Mouse (Mus musculus) heart, adult 9 months (tissue): Measurements from ENCODE around the gene Timp3.

Source experiments
- DNase-seq, 2 experiments: peaks; one replicate each; pipeline ENCODE4 v3.0.0; 2022; ENCODE audit warnings: low spot score in 2 of 2

Gene Timp3

GRCm38 (mm10) chr10:86300293-86301116 lies at the start of gene Timp3:
Gene Timp3, plus strand, starts transcription at chr10:86300372.
- peak; percentile 88 to 93 for DNase-seq

DNA sequence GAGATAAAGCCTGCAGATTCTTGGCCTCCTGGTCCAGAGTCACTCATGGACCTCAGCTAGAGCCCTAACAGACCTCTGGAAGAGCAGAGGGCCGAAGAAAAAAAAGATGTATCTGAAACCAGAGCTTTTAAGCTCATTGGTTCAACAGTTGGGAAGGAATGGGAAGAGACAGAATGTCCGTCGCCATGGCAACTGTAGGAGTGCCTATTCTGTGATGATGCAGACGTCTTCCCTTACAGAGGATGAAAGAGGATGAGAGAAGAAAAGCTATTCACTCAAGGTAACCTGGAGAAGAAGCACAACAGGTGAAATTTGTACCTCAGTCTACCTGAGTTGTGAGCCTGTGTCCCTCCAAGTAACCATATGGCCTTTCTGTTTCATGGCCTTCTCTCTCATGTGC lies 44.0 kb upstream of the Timp3 start:
- DNase-seq: no peak

GRCm38 (mm10) chr10:86257045-86257444 lies 43.1 kb upstream of the Timp3 start:
- no peak for DNase-seq

- DNase-seq: no peak
These were observed 42.1 kb upstream of the Timp3 start for GRCm38 (mm10) chr10:86258046-86258445.

GRCm38 (mm10) chr10:86258992-86259391 lies 41.2 kb upstream of the Timp3 start:
- no peak for DNase-seq

- DNase-seq: no peak
These were observed 38.4 kb upstream of the Timp3 start for GRCm38 (mm10) chr10:86261725-86262124.

GRCm38 (mm10) chr10:86264618-86265017 lies 35.6 kb upstream of the Timp3 start:
- peak; percentile 65 to 69 for DNase-seq

DNA sequence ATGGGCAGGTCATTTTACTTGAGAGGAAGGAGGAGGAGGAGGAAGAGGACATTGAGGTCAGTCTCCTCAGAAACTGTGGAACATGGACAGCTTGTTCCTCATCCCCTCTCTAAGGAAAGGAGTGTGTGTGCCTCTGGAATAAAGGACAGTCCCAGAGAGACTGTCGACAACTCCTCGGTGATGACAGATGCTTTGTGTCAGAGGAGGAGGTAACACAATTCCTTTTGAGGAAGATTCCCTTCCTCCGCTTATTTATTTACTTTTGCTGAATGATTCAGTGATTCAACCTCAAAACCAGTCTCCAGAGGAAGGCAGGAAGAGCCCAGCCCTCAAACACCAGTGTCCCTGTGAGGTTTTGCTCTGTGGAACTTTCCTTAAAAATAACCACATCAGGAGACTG lies 29.9 kb upstream of the Timp3 start:
- peak; percentile 59 to 84 for DNase-seq

GRCm38 (mm10) chr10:86272826-86273225 lies 27.3 kb upstream of the Timp3 start:
- peak; percentile 27 to 41 for DNase-seq

DNA sequence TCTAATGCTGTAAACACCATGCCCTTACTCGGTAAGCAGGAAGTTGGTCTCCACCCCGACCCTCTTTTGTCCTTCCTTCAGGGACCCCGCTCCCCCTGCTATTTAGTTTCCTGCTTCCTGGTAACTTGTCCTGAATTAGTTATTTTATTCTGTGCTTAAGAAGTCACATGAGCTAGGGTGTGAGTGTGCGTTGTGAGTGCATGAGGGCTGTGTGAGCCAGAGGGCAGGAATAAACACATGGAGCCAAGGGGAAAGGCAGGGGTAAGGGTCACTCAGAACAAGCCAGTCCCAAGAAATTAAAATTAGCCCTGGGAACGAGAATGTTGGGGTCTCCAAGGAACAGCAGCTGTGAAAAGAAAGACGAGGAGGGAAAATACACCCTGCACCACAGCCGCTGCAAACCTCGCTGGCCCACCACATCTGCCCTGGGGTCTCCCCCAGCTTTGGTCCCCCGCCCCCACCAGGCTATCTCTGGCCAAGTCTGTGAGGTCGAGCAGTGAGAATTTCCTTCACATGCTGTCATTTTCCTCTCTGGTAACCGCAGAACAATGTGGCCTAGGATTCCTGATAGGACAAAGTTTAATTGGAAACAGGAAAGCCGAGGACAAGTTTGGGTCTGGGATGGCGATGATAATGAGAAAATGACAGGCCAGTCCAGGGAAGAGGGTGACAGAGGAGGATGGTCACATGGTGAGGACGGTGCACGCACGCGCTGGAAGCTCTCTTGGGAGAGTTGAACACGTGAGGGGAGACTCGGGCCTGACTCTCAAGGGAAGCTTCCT lies 26.6 kb upstream of the Timp3 start:
- DNase-seq: peak; percentile 83 to 93

DNA sequence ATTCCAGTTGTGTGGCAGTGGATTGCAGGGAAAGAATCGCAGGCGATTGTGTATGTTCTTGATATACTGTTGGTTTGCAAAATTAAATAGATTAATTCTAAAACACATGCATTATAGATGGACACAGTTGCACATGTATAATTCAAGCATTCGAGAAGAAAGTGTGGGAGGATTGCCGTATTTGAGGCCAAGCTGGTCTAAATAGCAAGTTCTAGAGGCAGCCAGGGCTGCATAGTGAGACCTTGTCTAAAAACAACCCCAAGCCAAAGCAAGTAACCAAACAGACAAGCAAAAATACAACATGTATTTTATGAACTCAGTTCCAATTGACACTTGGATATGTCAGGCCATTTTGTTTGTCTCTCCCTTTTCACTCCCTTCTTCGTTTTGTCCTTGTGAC lies 24.6 kb upstream of the Timp3 start:
- DNase-seq: no peak

- DNase-seq: no peak
These were observed 22.8 kb upstream of the Timp3 start for GRCm38 (mm10) chr10:86277327-86277726.

DNA sequence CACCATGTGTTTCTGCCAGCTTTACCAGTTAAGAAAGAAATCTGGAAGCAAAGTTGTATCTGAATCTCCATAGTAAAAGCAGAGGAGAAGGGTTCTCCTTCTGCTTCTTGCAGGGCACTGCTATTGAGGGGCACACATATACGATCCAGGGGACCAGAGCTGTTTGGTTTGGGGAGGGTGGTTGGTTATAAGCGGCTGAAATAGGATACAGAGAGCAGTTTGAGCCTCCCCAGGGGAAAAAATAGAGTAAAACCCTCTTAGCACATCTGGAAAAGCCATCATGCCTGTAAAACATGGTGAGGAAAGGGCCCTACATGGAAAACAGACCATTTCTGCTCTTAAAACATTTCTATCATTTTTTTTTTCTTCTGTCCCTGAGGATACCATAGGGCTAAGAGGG lies 21.7 kb upstream of the Timp3 start:
- no peak for DNase-seq

GRCm38 (mm10) chr10:86279579-86280168 lies 20.5 kb upstream of the Timp3 start:
- no peak for DNase-seq

- peak in 1 of 2 experiments; percentile 52 for DNase-seq
These were observed 18.9 kb upstream of the Timp3 start for GRCm38 (mm10) chr10:86281238-86281637.

DNA sequence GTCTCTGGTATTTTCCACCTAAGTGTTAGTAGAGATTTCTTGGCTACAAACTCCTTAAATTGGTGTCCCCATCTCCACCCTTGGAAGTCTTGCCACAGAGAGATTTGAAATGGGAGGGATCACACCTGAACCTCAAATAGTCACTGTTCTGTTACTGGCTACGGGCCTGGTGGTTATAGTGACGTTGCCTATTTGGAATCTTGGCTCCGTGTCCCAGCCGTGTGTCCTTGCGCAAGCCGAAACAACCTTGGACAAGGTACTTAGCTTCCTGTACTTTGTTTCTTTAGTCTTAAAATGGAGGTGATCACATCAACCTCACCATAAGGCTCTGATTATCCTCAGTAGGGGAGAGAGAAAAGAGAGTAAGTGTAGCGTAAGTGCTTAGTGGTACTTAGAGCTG lies 13.7 kb upstream of the Timp3 start:
- DNase-seq: peak in 1 of 2 experiments; percentile 53

DNA sequence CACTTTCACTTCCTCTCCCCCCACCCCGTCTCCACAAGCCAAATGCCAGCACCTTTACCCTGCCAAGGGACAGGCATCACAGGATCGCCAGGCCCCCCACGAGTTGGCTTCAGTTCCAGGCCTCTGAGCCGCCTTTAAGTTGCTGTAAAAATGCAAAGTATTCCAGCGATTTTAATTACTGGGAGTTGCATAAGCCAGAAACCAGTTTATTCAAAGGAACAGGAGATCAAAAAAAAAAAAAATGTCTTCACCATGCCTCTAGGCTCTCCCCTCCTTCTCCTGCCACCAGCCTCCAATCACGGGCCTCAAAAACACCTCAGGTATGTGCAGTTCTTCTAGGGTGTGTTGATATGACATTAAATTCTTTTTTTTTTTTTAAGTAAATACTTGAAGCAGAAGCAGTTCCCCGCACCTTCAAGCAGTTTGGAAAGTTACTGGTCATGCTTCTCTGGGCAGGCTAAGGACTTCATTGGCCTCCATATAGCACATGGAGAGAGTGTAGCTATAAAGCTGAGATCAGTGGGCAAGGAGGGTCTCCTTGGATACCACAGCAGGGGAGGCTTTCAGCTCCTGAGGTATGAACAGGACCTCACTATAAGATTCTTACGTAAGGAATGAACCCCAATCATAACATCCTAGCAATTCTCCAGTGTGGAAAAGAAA lies 9.9 kb upstream of the Timp3 start:
- no peak for DNase-seq

DNA sequence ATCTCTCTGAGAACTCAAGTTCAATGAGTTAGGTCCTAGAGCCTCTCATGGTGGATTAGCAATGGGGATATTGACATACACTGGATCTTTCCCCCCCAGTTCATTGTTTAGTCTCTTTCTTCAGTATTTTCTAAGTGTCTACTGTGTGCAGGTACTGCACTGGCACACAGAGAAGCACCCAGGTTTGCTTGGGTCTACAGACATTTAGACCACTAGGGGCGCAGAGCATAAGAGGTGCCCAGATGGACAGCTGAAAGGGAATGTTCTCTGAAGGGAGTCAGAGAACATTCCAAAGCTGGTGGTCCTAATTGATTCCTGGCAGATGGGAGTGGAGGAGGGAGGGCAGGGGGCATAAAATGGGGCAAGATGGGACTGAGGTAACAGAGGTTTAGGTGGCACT lies 6.3 kb upstream of the Timp3 start:
- DNase-seq: no peak

GRCm38 (mm10) chr10:86294599-86295365 lies 5.4 kb upstream of the Timp3 start:
- no peak for DNase-seq

DNA sequence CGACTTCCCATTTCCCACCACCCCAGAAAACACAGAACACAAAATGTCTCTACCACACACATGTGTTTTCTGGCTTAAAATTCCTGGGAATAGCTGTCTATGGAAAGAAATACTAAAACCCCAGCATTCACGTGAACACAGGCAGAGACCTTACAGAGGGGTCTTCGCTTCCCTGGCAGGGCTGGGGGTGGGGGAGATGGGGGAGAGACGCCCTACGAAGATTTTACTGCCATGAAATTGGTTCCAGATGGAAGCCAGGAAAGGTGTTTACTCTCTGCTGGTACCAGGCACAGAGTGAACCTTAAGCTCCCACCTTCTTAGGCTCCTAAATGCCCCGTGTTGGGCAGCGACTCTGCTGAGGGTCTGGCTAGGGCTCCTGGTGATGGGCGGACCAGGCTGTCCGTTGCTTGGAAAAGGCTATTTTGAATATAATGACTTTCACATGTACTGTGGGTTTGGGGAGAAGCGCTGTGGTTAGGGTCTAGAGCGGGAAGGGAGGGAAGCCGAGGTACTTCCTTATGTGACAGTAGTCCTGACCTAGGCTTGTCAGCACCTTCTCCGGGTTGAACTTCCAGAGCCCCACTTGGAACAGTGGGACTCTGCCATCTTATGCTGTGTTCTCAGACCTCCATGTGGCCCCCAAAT lies 4.6 kb upstream of the Timp3 start:
- DNase-seq: no peak

DNA sequence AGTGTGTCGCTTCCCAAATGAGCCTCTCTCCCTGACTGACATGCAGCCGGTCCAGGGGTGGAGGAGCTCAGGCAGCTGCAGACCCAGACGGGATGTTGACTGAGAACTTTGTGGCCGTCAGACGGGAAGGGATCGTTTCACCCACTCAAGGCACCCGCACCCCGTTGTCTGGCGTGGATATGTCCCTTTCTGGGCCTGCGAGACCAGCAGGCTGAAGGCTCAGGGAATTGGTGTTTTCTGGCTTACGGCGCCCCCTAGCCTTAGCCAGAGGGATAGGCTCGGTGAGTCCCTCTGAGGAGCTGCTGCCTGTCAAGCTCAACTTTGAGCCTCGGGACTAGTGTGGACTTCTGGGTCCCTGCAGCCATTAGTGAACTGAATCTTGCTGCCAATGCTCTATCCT lies 4.1 kb upstream of the Timp3 start:
- DNase-seq: peak; percentile 74 to 80
